Mouse (Mus musculus): ENCODE results near the gene Gpr12.
"Not testable (repeated sequence)": the region's sequence is repeated elsewhere in the genome, so short reads cannot be mapped to it uniquely, and the experiment has no call there.

Gene Gpr12

DNA sequence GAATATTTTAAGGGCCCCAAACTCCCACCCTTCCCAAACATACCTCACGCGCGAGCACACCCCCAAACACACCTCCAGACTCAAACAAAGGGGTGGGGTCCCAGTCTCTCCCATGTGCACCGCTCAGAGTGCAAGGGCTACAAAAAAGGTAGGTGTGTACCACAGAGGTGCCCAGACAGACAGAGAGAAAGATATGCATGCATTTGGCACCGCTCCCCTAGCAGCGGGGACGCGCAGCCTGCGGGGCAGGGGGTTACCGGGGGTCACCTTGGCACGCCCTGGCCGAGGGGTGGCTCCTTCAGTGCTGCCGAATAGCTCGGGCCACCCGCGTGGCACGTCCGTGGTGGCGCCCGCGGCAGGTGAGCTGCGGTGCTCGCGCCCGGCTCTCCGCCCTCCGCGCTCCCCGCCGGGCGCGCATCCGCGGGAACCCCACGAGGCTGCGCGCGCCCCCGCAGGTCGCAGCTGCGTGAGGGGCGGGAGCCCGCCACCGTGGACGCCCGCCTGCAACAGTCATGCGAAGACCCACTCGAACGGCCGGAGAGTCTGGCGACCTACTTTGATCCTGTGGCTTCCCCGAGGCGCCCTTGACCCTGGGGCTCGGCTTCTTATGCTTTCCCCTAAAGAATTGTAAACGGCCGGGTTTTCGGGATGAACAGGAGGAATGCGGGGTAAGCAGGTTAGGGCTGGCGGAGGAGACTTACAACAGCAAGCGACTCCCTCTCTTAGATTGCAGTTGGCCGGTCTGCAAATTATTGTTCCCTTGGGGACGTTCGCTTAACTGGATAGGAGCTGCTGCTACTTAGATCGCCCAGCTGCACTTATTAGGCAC lies at the start of gene Gpr12:
Gene Gpr12 (minus strand): TSS at position 762 of the 829 bp plus-strand sequence.
- DNase-seq, result no peak

DNA sequence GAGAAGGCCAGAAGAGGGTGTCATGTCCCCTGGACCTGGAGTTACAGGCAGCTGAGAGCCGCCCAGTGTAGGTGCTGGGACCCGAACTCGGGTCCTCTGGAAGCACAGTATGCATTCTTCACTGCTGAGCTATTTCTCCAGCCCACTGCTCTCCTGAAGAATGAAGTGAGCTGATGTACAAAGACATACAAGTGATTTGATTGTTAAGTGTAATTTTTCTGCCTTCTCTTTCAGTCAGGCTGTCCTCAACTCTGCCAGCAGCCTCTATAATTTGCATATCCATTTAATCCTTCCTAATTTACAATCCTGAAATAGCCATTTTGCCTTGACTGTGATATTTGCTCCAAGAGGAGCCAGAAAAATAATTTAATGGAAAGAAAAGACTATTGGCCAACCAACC lies 46.6 kb upstream of the Gpr12 start:
- no peak for DNase-seq

DNA sequence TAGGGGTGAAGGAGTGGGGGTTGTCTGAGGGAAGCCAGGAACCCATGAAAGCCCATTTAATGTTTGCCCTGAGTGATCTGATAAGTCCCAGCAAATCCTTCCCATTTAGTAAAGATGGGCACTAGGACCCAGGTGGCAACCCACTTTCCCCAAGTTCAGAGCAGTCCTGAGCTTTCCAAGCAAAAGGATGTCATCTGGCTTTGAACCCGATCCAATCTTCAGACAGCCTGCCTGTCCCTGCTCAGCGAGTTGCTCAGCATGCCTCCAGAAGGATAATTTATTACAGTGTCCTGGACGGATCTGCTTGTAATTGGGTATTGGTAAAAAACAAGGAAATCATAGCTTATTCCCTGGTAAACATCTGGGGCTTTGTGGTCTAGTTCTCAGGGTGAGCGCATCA lies 45.9 kb upstream of the Gpr12 start:
- DNase-seq, result no peak

DNA sequence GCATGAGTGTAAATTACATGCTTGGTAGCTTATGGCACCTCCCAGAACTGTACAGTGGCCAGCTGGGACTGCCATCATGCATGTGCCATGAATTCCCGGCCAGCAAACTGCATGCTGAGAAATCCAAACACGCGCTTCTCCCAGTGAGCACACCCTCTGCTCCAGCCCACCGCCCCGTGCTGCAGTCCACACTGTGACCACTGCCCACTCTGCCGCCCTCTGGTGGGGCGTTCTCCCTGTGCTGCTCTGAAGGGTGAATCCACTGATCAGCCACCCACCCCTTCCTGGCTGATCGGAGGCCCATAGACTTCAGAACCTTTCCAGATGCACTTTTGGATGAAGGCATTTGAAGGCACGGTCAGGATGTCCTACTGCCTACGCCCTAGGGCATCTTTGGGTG lies 44.6 kb upstream of the Gpr12 start:
- peak; percentile 1 for DNase-seq

DNA sequence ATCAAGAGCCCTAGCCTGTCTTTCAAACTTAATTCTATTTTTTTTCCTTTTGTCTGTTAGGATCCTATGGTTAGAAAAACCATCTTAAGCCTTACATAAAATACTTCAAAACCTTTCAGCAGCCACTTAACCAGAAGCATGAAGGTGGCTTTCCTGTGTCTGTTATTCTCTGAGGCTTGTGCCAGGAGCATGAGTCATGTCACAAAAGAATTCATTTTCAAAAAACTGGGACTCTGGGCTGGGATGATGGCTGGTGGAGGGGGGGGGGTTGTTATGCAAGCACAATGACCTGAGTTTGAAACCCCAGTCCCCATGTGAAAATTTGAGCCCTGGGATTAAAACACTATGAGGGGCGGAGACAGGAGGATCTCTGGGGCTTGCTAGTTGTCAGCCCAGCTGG lies 43.8 kb upstream of the Gpr12 start:
- DNase-seq, result no peak

DNA sequence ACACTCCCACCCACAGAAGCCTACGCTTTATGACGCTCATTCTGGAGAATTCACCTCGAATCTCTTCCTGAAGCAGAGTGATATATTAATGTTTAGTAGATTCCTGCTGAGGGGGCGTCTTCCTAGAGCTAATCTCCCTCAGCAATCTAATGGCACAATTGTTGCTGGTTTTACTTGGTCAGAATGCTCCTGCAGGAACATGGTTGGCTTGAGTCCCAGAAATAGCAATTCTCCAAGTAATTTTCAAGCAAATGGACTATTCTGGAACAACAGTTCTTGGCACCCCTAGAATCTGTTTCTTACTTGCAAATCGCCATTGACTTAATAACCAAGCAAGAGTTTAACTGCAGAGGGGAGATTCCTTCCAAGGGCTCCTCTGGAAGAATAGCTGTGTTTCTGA lies 42.9 kb upstream of the Gpr12 start:
- DNase-seq, result no peak

DNA sequence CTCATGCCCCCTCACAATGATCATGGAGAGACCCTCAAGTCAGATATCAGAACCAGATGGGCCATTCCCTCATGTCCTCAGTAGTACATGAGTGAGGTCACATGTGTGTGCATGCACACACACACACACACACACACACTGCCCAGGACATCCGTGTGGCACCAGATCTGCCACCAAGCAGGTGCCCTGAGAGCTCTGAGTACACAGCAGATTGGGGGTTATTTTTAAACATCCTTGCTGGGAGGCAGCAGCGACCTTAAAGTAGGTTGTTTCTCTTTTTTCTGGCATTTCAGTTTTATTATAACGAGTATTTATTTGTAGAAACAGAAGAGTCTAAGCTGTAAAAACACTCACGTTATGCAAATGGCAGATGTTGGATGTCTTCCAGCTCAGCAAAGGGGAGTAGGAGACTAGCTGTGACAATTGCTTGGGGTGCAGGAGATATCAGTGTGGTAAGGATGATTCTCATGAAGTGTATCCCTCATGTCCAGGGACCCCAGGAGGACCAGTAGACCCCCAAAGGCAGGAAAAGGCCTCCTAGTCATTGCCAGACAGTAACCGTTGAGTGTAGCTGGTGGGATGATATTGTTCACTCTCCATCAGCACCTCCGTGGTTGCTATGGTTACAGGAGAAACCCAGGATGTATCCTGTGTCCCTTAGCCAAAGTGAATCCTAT lies 40.7 kb upstream of the Gpr12 start:
- DNase-seq, result no peak

DNA sequence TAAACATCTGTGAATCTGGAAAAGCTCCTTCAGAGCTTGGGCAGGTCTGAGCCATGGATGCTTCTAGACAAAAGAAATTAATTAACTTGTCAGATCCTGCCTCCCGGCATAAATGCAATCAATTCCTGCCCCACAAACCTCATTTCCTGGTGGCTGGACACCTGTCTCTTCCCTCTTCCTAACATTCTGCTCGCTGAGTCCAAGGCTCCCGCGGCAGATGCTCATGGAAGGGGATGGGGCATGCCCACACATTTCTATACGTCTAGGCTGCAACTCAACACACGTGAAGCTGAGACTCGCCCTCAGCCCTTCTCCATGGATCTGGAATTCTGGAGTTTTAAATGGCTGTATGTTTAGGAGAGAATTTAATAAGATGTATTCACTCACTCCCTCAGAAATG lies 26.8 kb upstream of the Gpr12 start:
- no peak for DNase-seq

DNA sequence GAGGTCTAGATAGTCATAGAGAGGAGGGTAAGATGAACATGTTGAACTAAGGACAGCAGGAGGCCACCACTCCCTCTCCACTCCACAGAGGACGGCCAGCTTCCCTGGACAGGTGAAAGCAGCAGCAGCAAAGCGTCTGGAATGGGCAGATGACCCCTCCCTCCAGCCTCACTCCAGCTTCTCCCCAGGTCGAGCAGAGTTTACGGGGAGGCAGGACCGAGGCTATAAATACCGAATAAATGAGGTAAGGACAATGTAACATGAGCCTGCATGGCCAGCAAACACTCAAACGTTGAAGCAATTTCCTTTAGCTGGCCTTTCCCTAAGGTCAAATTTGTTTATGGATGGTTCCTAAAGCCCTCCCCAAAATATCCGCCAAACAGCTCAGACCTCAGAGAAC lies 26.0 kb upstream of the Gpr12 start:
- no peak for DNase-seq

DNA sequence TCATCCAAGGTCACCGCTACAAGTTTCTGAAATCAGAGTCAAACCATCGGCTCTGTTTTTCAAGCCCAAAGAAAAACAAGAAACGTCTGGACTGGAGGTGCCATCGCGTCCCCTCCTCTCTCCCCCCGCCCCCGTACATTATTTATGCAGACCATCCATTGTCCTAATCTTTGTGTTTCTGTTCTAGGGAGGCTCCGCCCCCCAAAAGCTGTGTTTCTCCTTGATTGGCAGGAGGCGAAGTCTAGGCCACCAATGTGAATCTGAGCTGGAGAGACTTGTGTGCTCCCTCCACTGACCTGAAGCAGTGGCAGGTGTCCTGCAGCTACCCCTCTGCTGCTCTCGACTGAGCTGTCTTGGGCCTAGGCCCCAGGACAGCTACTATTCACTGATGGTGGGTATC lies 24.6 kb upstream of the Gpr12 start:
- DNase-seq, result no peak

DNA sequence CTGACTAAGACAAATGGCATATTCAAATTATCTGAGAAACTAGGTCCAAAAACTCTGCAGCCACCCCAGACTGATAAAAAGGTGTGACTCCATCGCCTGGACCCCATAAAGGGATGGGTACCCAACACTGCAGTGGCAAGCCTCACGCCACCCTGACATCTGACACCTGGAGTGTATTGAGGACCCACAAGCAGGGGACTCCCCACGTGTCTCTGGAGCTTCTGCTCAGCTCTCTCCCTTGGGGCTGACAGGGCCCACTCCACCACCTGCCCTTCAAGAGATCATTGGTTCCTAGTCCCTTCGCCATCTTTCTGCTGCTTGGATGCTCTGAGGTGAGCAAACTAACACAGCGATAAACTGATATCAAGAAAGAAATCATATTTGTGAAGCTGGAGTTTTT lies 22.8 kb upstream of the Gpr12 start:
- no peak for DNase-seq

DNA sequence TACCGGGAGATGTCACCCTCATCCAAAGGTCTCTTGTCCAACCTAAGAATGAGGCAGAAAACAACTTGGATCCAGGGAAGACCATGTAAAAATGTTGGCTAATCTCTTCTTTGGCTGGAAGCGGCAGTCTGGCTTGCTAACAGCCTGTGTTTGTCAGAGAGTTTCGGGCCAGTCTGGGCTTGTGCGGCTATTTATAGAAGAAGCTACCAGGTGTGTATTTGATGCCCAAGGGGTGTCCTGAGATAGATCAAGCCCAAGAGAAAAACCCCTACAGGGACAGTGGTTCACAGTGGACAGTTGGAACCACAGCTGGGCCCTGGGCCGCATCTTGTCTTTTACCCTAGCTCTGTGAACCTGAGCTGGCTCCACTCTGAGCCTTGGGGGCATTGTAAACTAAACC lies 21.9 kb upstream of the Gpr12 start:
- DNase-seq, result no peak

DNA sequence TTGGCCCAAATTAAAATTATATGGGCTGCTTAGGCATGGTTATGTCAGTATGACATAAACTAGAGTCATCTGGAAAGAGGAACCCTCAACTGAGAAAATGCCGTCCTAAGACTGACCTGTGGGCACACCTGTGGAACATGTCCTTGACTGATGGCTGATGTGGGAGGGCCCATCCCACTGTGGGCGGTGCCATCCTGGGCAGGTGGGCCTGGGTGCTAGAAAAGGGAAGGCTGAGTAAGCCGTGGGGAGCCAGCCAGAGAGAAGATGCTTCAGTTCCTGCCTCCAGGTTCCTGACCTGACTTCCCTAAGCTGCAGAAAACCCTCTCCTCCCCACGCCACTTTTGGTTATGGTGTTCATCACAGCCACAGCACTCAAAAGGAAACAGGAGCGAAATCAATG lies 21.2 kb upstream of the Gpr12 start:
- no peak for DNase-seq

DNA sequence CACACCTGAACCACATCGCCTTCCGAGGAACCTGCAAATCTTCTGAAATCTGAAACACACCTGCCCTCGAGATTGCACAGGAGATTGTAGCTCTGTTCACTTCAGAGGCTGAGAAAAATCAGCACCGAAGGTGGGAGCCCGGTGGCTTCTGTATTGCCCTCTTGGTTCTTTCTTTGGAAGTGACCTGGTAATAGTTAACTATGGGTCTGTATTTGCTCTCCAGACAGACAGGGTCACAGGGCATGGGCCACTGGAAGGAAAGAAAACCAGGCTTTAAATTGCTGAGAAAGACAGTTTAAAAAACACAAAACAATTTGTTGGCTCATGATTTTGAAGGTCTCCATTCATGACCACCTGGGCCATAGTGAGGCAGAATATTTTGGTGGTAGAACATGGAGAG lies 14.9 kb upstream of the Gpr12 start:
- DNase-seq, result no peak

DNA sequence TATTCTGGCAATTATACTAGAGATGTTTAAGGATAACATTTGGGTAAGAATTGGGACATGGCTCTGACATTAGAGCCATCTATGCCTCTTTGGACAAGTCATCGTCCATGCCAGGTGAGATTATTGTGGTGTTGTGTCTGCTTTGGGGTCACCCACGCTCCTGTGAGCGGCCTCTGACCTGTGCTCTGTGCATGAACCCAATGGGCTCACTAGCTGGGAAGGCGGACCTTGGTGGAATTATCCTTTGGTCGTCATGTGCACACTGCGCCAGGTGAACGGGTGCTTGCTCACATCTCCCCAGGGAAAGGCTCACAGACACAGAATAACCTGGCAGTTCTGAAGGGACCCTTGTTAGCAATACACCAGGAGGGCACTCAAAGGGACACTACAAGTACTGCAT lies 14.2 kb upstream of the Gpr12 start:
- DNase-seq, result not testable (repeated sequence)

DNA sequence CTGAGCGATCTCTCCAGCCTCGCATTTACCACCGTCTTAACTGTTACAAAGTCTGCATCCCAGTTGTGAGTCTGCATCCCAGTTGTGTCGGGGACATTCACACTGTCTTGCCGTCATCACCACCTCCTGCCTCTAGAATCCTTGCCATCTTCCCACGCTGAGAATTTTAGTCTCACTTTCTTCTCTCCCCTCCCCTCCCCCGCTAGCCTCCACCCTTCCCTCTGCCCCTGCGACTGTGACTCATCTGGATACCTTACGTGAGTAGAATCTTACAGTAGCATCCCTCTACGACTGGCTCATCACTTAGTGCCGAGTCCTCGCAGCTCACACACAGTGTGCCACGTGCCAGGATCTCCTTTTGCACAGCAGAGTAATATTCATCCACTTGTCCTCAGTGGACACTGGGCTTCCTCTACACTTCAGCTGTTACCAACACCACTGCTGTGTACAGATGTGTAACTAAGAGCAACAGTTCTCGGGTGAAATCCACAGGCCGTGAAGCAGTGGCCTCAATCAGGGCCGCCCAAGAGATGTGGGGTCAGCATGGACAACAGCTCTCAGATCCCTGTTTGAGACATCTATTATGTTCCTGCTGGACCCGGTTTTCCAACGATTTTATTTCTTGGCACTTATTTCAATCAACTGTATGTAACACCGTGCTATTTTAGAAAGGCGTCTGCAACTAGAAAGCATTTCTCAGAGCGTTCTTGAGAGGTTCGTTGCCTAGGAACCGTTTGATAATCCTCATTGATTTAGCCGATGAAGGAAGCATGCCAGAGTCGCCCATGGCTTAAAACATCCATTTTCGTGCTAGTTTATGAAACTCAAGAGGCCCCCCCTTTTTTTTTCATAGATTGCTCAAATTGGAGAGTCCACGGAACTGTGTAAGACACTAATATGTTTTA lies 13.4 kb upstream of the Gpr12 start:
- no peak for DNase-seq

DNA sequence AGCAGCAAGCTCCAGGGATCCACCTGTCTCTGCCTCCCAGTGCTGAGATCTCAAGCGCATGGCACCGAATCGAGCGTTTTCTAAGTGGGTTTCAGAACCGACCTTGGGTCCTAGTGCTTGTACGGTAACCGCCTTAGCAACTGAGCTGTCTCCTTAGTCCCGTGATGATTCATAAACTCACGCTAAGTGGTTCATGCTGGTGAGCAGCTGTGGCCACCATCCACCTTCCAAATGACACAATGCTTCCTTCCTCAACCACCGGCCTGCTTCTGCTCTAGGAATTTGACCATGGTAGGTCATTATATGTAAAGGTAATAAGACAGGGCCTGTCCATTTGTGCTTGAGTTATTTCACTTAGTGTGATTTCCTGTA lies 12.4 kb upstream of the Gpr12 start:
- DNase-seq, result no peak

DNA sequence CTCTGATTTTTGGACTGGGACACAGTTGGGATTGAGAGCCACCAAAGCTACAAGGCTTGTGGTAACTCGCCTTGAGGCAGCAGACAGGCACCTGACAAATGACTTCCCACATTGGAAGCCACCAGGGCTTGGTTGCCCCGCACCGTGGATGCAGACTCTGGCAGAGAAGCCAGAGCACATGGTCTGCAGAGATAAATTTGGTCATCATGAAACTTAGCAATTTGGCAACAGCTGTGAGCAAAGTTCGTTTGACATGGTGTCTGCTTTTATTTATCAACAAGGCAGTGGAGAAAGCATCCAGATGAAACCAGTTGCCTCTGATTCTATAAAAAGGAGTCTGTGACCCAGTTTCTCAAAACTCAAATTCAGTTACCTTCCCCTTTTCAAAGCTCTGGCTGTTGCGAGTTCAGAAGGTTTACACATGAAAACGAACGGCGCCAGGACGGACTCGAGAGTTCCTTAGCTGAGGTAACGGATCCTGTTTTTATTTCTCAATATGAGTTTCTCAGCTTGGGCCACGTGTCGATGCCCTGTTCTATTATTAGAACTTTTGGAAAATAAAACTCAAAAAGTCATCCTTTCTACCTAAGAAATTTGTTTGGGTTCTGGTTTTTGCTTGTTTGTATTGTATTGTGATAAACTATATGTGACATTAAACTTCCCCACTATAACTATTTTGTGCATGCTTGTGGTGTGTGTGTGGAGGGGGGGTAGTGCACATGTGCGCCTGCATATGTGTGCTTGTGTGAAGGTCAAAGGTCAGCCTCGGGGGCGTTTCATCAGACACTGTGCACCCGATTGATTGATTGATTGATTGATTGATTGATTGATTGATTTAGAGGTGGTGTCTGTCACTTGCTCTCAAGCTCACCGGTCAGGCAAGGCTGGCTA lies 11.8 kb upstream of the Gpr12 start:
- no peak for DNase-seq

DNA sequence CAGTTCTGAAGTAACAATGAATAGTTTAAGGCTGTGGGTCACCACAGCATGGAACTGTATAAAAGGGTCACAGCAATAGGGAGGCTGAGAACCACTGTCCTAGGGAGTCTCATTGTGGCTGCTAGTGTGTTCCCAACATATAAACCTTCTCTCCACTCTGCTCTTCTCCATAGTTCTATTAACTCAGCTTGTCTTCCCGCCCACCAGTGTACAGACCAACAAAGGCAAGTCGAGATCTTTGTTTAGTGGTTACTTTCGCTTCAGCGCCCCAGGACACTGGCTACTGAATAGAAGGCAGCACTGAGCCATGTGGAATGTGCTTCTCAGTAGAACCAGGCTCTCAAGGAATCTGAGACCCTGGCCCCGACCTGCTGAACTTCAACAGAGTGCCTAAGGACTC lies 7.5 kb upstream of the Gpr12 start:
- no peak for DNase-seq

DNA sequence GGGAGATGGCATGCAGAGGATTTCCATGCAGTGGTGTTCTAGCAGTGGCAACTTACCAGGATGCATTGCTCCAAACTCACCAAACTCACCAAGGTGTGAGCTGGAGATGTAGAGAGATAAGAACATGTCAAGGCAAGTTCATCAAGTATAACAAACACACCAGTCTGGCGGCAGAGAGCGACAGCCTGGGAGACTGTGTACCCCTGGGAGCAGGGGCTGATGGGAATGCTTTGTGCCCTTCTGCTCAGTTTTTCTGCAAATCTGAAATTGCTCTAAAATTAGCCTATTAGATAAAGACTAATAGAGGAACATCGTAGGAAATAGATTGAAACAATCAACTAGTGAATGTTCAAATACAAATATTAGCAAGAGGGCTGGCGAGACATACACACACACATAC lies 6.6 kb upstream of the Gpr12 start:
- no peak for DNase-seq

DNA sequence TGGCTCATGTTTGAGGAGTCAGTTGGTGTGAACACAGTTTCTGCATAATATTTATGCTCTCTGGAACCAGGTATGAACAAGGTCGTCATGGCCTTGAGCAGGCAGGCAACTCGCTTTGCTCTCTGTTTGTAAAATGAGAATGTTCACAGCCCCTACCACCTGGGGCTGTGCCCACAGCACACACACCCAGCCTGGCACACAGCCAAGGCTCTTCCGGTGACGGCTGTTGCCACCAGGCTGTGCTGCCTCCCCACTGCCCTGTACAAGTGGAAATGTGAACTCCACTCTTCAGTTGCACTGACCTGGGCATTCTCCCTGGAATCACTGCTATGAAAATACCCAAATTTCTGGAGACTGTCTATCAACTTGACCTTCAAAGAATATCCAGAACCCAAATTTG lies 5.9 kb upstream of the Gpr12 start:
- DNase-seq, result no peak

DNA sequence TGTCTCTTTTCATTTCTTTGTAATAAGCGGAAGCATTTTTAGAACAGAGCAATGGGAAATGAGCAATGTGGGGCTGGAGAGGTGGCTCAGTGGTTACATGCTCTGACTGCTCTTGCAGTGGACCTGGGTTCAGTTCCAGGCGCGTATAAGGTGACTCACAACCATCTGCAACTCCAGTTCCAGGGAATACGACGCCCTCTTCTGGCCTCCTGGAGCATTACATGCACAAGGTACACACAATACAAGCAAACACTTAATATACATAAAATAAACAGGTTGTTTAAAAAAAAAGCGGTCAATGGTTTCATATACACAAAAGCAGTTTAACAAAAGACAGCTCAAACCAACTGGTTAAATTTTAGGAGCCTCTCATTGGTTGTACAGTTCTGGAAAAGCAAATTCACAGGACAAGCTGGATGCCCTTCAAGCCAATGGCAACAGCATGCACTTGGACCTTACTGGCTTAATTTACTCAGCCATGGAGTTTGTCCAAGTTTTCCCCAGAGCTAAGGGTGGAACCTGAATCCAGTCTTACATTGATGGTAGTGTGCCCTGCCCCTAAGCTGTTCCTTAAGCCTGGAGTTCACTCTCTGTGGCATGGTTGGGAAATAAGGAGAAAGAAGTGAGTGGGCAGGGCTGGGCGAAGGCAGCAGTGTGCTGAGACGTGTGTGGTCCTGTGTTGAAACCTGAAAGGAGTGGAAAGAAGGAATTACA lies 1.5 kb upstream of the Gpr12 start:
- DNase-seq, result no peak

All from lung, postnatal 14 days (tissue).